Mouse (Mus musculus) lung, postnatal 0 days (tissue): ENCODE results near the gene Endog.

ENCODE experiments used
- CTCF ChIP-seq: IDR thresholded peaks from 2 replicates; pipeline ENCODE4 v1.5.1; 2016; ENCODE audit warnings: antibody characterized with exemption, mild to moderate bottlenecking
- EP300 ChIP-seq: IDR thresholded peaks from 2 replicates; pipeline ENCODE4 v1.6.1; 2016; ENCODE audit warnings: antibody characterized with exemption, mild to moderate bottlenecking, control low read depth

- no peak for TF ChIP-seq CTCF
- TF ChIP-seq EP300, result no peak
These were observed 43.5 kb downstream of the Endog start for GRCm38 (mm10) chr2:30214745-30215144.
